Mouse (Mus musculus) c-Kit-positive CD71-negative TER-119-negative erythroid progenitor cells, embryonic 14.5 days (primary cell): ENCODE measurements around the gene Fbln1.

Experiments
- DNase-seq: peaks from one replicate; pipeline ENCODE4 v3.0.0-alpha.2; 2013; ENCODE audit warnings: low read depth

The Fbln1 gene

GRCm38 (mm10) chr15:85205792-85206702 lies at the start of gene Fbln1:
TSS of gene Fbln1 (plus strand) at chr15:85205949.
- DNase-seq = peak; percentile 38

- DNase-seq = no peak
These were observed 49.6 kb upstream of the Fbln1 start for GRCm38 (mm10) chr15:85156198-85156597.

- DNase-seq = no peak
These were observed 44.3 kb upstream of the Fbln1 start for GRCm38 (mm10) chr15:85161416-85161815.

- DNase-seq = no peak
These were observed 42.8 kb upstream of the Fbln1 start for GRCm38 (mm10) chr15:85162693-85163663.

- no peak for DNase-seq
These were observed 39.3 kb upstream of the Fbln1 start for GRCm38 (mm10) chr15:85166433-85166933.

- no peak for DNase-seq
These were observed 38.6 kb upstream of the Fbln1 start for GRCm38 (mm10) chr15:85167086-85167679.

- no peak for DNase-seq
These were observed 33.7 kb upstream of the Fbln1 start for GRCm38 (mm10) chr15:85172054-85172453.

GRCm38 (mm10) chr15:85173425-85173824 lies 32.3 kb upstream of the Fbln1 start:
- no peak for DNase-seq

- no peak for DNase-seq
These were observed 31.7 kb upstream of the Fbln1 start for GRCm38 (mm10) chr15:85174060-85174459.

- DNase-seq = peak; percentile 91
These were observed 28.2 kb upstream of the Fbln1 start for GRCm38 (mm10) chr15:85177576-85177975.

GRCm38 (mm10) chr15:85178172-85178571 lies 27.6 kb upstream of the Fbln1 start:
- no peak for DNase-seq

GRCm38 (mm10) chr15:85179528-85180180 lies 26.1 kb upstream of the Fbln1 start:
- DNase-seq = no peak

- no peak for DNase-seq
These were observed 25.4 kb upstream of the Fbln1 start for GRCm38 (mm10) chr15:85180368-85180767.

GRCm38 (mm10) chr15:85182063-85182462 lies 23.7 kb upstream of the Fbln1 start:
- no peak for DNase-seq

GRCm38 (mm10) chr15:85186916-85187315 lies 18.8 kb upstream of the Fbln1 start:
- no peak for DNase-seq

- no peak for DNase-seq
These were observed 17.5 kb upstream of the Fbln1 start for GRCm38 (mm10) chr15:85188167-85188778.

- no peak for DNase-seq
These were observed 5.1 kb upstream of the Fbln1 start for GRCm38 (mm10) chr15:85200446-85201289.

GRCm38 (mm10) chr15:85202199-85202598 lies 3.5 kb upstream of the Fbln1 start:
- DNase-seq = no peak

- DNase-seq = no peak
These were observed 3.0 kb upstream of the Fbln1 start for GRCm38 (mm10) chr15:85202787-85203186.

- DNase-seq = no peak
These were observed 1.4 kb upstream of the Fbln1 start for GRCm38 (mm10) chr15:85204383-85204782.
